Mouse (Mus musculus) megakaryocyte, embryonic 14.5 days (primary cell): ENCODE measurements around the gene Slc16a10. TPM values are rescaled to one million over a fixed set of nuclear protein-coding genes. Genes with fewer than 3 reads are reported as not detected.

ENCODE experiments used
- H3K27me3 ChIP-seq: replicated peaks from 2 replicates; pipeline ENCODE3; 2012; ENCODE audit warnings: inconsistent platforms
- H3K36me3 ChIP-seq: replicated peaks from 2 replicates; pipeline ENCODE3; 2012; ENCODE audit warnings: low read length, inconsistent platforms, mixed read lengths
- H3K4me1 ChIP-seq: 2 replicates; pipeline ENCODE4 v1.6.1; 2012; ENCODE audit warnings: inconsistent platforms
- H3K4me3 ChIP-seq: replicated peaks from 2 replicates; pipeline ENCODE3; 2012; ENCODE audit warnings: moderate library complexity, mild to moderate bottlenecking, inconsistent platforms
- H3K9me3 ChIP-seq: 2 replicates; pipeline ENCODE4 v1.6.1; 2012; ENCODE audit warnings: inconsistent platforms
- FLI1 ChIP-seq: IDR thresholded peaks from 2 replicates; pipeline ENCODE4 v1.6.1; 2012; ENCODE audit warnings: low read length, inconsistent platforms, mixed read lengths
- GATA1 ChIP-seq: IDR thresholded peaks from 3 replicates; pipeline ENCODE4 v1.6.1; 2012; ENCODE audit warnings: mixed read lengths, low read length, inconsistent platforms, borderline replicate concordance
- polyA plus RNA-seq: library from polyadenylated mRNA; stranded (reverse); fragments of >175 nt; gene quantifications from 2 replicates; pipeline ENCODE4 v1.2.3, GENCODE M21; 2012; ENCODE audit warnings: low replicate concordance; ENCODE audit not compliant: insufficient read depth

The Slc16a10 gene
- polyA plus RNA-seq, 1 experiment, result 7.0 TPM

DNA sequence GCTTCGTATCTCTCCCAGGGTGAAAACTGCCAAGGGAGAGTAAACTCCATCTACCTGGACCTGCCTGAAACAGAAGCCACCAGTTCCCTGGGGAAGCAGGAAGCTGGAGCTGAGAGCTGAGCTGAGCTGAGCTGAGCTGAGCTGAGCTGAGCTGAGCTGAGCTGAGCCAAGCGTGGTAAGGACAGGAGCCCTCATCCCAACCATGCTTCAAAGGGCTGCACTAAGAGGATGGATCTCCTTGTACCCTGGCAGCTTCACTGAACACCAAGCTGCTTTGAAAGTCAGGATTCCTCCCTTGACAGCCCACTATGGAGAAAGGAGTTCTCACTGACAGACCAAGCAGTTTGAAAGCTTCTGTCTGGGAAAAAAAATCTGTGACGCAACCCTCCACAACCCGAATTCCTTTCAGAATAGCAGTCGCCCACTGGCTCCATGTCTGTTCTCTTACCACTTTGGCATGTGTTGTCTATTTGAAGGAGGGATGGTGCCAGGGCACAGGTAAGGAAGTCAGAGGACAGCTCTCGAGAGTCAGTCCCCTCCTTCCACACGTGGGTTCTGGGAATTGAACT is 28.5 kb downstream of the Slc16a10 start:
- Histone ChIP-seq H3K36me3 (peaks cover 60% of the 10 kb centered on the region), H3K9me3 (no peaks in the 10 kb centered on the region), H3K4me3 (no peak overlapping the region), H3K4me1 (peaks cover 94% of the 10 kb centered on the region), H3K27me3 (no peaks in the 10 kb centered on the region)
- TF ChIP-seq FLI1, result no peak
- TF ChIP-seq GATA1, result no peak

GRCm38 (mm10) chr10:40112256-40112655 is 29.8 kb downstream of the Slc16a10 start:
- H3K36me3 ChIP-seq, result peaks cover 49% of the 10 kb centered on the region
- H3K9me3 ChIP-seq, result no peaks in the 10 kb centered on the region
- peaks cover 94% of the 10 kb centered on the region for H3K4me1 ChIP-seq
- H3K4me3 ChIP-seq, result no peak overlapping the region
- H3K27me3 ChIP-seq, result no peaks in the 10 kb centered on the region
- TF ChIP-seq GATA1 (no peak), FLI1 (no peak)

DNA sequence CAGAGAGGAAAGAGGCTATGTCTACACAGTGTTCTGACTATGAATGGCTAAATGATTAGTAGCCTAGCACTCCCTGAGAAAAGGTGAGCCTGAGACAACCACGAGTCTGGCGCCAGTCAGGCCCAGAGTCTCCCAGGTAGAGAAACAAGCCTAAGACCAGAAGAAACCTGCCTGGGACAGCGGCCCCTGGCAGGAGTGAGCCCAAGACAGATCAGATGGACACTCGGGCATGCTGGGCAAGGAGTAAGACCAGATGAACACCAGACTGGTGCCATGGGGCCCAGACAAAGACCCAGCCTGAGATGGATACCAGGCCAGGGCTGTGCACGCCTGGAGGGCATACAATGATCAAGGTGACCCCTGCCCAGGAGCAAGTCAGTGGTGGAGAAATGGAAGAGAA is 32.5 kb downstream of the Slc16a10 start:
- peaks cover 91% of the 10 kb centered on the region for H3K4me1 ChIP-seq
- H3K27me3 ChIP-seq, result no peaks in the 10 kb centered on the region
- no peaks in the 10 kb centered on the region for H3K9me3 ChIP-seq
- no peak overlapping the region for H3K4me3 ChIP-seq
- TF ChIP-seq GATA1 (no peak), FLI1 (no peak)
- H3K36me3 ChIP-seq, result peaks cover 30% of the 10 kb centered on the region

GRCm38 (mm10) chr10:40108992-40109391 is 33.1 kb downstream of the Slc16a10 start:
- Histone ChIP-seq H3K9me3 (no peaks in the 10 kb centered on the region), H3K4me3 (no peak overlapping the region), H3K36me3 (peaks cover 25% of the 10 kb centered on the region), H3K4me1 (peaks cover 86% of the 10 kb centered on the region), H3K27me3 (no peaks in the 10 kb centered on the region)
- TF ChIP-seq FLI1, result no peak
- TF ChIP-seq GATA1, result no peak

- H3K4me3 ChIP-seq, result no peak overlapping the region
- no peaks in the 10 kb centered on the region for H3K9me3 ChIP-seq
- H3K4me1 ChIP-seq, result peaks cover 83% of the 10 kb centered on the region
- TF ChIP-seq GATA1, result no peak
- no peak for TF ChIP-seq FLI1
- no peaks in the 10 kb centered on the region for H3K27me3 ChIP-seq
- peaks cover 26% of the 10 kb centered on the region for H3K36me3 ChIP-seq
Observed at GRCm38 (mm10) chr10:40107995-40108394, 34.1 kb downstream of the Slc16a10 start.

GRCm38 (mm10) chr10:40105174-40105573 is 36.9 kb downstream of the Slc16a10 start:
- no peaks in the 10 kb centered on the region for H3K9me3 ChIP-seq
- H3K4me3 ChIP-seq, result no peak overlapping the region
- TF ChIP-seq FLI1, result no peak
- no peak for TF ChIP-seq GATA1
- no peaks in the 10 kb centered on the region for H3K27me3 ChIP-seq
- H3K4me1 ChIP-seq, result peaks cover 69% of the 10 kb centered on the region
- H3K36me3 ChIP-seq, result peaks cover 19% of the 10 kb centered on the region

DNA sequence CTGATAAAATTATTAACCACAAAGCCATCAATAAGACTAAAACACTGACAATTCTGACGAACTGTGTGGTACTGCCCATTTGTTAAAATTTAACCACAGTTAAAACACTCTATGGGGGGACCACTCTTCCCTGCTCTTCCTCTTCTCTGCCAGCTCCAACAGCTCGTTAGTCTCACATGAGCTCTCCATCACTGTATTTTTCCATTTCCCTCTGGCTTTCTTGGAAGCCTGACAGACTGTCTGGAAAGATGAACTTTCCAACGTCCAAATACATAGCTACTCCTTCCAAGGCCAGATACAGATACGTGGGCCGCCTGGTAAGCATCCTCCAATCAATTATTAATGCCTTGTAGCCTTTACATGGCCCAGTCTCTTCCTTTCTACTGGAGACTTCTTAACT is 38.3 kb downstream of the Slc16a10 start:
- Histone ChIP-seq H3K4me3 (no peak overlapping the region), H3K27me3 (no peaks in the 10 kb centered on the region), H3K9me3 (no peaks in the 10 kb centered on the region), H3K36me3 (peaks cover 15% of the 10 kb centered on the region), H3K4me1 (peaks cover 68% of the 10 kb centered on the region)
- TF ChIP-seq GATA1, result no peak

- H3K4me1 ChIP-seq, result peaks cover 64% of the 10 kb centered on the region
- H3K9me3 ChIP-seq, result no peaks in the 10 kb centered on the region
- TF ChIP-seq GATA1 (no peak), FLI1 (no peak)
- H3K27me3 ChIP-seq, result no peaks in the 10 kb centered on the region
- H3K36me3 ChIP-seq, result peaks cover 15% of the 10 kb centered on the region
- H3K4me3 ChIP-seq, result peak overlapping the region; percentile 20
Observed at GRCm38 (mm10) chr10:40102986-40103385, 39.1 kb downstream of the Slc16a10 start.

DNA sequence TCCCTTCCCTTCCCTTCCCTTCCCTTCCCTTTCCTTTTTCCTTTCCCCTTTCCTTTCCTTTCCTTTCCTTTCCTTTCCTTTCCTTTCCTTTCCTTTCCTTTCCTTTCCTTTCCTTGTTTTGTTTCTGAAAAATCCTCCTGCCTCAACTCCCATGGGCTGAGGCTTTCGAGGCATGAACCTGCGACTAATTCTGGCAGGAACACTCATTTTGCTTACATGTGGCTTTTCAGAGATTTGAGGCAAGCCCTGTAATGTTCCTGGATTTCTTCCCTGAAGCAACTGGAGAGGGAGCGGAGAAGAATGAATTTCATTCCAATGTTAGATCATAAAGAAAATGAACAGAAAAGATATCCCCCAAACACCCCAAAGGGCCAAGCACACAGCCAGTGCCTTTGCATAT is 39.9 kb downstream of the Slc16a10 start:
- no peaks in the 10 kb centered on the region for H3K27me3 ChIP-seq
- no peak overlapping the region for H3K4me3 ChIP-seq
- H3K4me1 ChIP-seq, result peaks cover 64% of the 10 kb centered on the region
- TF ChIP-seq GATA1, result no peak
- no peak for TF ChIP-seq FLI1
- H3K36me3 ChIP-seq, result peaks cover 20% of the 10 kb centered on the region
- no peaks in the 10 kb centered on the region for H3K9me3 ChIP-seq

DNA sequence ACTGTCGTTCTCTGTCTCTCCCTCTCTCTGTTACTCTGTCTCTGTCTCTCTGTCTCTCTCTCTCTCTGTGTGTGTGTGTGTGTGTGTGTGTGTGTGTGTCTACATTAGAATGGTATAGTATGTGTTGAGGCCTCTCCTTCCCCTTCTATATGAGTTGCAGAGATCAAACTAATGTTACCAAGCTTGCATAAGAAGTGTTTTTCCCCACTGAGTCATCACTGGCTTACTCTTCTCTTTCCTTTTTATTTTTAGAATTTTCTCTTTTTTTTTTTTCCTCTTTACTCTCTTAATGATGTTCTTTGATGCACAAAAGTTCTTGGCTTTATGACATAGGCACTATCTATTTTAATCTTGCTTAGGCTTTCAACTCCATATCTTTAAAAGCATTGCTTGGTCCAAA is 43.6 kb downstream of the Slc16a10 start:
- H3K4me3 ChIP-seq, result no peak overlapping the region
- no peaks in the 10 kb centered on the region for H3K9me3 ChIP-seq
- H3K36me3 ChIP-seq, result peaks cover 30% of the 10 kb centered on the region
- TF ChIP-seq FLI1 (no peak), GATA1 (no peak)
- peaks cover 71% of the 10 kb centered on the region for H3K4me1 ChIP-seq
- H3K27me3 ChIP-seq, result no peaks in the 10 kb centered on the region

GRCm38 (mm10) chr10:40097519-40097918 is 44.5 kb downstream of the Slc16a10 start:
- Histone ChIP-seq H3K9me3 (peaks cover 2% of the 10 kb centered on the region; the same call in 1 of the 2 replicates), H3K36me3 (peaks cover 32% of the 10 kb centered on the region), H3K4me3 (peak overlapping the region; percentile 60), H3K4me1 (peaks cover 66% of the 10 kb centered on the region), H3K27me3 (no peaks in the 10 kb centered on the region)
- TF ChIP-seq GATA1 (no peak), FLI1 (no peak)
